ENCODE assay signal across 19 mouse cellular contexts in genomic region chr7:89416027-89416426, GRCm38 (mm10). TPM values are rescaled to one million over a fixed set of nuclear protein-coding genes. Genes with fewer than 3 reads are reported as not detected.
A peak's percentile ranks its signal among the peaks of the same experiment; 100 is the strongest.
DNase-seq lines count a peak whose midpoint lies in the region; ATAC-seq lines count a peak whose summit lies in the region.
"Had no signal": no experiment of that assay in that cellular context is flagged by ENCODE, and none has a peak within 500 bp of the region (broad histone marks: within the 10 kb centered on the region; RNA-seq: fewer than 3 reads in every experiment).

No protein-coding gene starts in this region.

- no peaks in the 10 kb centered on the region for H3K27me3 ChIP-seq in embryonic facial prominence, embryonic 14.5 days (replicated peaks; ENCODE audit: control insufficient read depth, insufficient read depth, low read length)
- H3K27me3 ChIP-seq in embryonic facial prominence, embryonic 10.5 days (replicated peaks; ENCODE audit: low read depth, poor library complexity, severe bottlenecking), result no peaks in the 10 kb centered on the region
- H3K27me3 ChIP-seq in kidney, embryonic 16.5 days (ENCODE audit: insufficient read depth, low read length), result no peaks in the 10 kb centered on the region
- H3K27me3 ChIP-seq: CH12.LX; forebrain, embryonic 15.5 days; hindbrain, embryonic 12.5 days had no signal

- H3K4me2 ChIP-seq in embryonic facial prominence, embryonic 14.5 days (ENCODE audit: low read depth, low read length), result no peak overlapping the region
- no peak overlapping the region for H3K4me2 ChIP-seq in kidney, embryonic 16.5 days (replicated peaks; ENCODE audit: low read depth, low read length)
- H3K4me2 ChIP-seq: forebrain, embryonic 15.5 days; hindbrain, embryonic 12.5 days had no signal

- no peaks in the 10 kb centered on the region for H3K36me3 ChIP-seq in embryonic facial prominence, embryonic 14.5 days (ENCODE audit: control insufficient read depth, insufficient read depth, low read length)
- H3K36me3 ChIP-seq in embryonic facial prominence, embryonic 10.5 days (replicated peaks), result peaks cover 21% of the 10 kb centered on the region
- H3K36me3 ChIP-seq in kidney, embryonic 16.5 days (ENCODE audit: insufficient read depth, low read length), result peaks cover 12% of the 10 kb centered on the region
- H3K36me3 ChIP-seq: forebrain, embryonic 15.5 days; hindbrain, embryonic 12.5 days had no signal

- intact Hi-C loops in left cerebral cortex, postnatal 4 days (cut with DNase I), result loop anchor here (2.0 to 10.0 kb wide), 2 partner anchors 327 to 1831 kb away; partner anchors contain the start of gene Grm5

- 0 out of 2 replicates have a peak, but pooled peaks have one; percentile 6 for ATAC-seq in embryonic facial prominence, embryonic 14.5 days (ENCODE audit: low read depth)
- ATAC-seq in kidney, embryonic 16.5 days (ENCODE audit: low FRiP score, low TSS enrichment), result peak; percentile 47
- ATAC-seq: forebrain, embryonic 15.5 days; inflammation-experienced regulatory T-cells, adult 6 months; midbrain, embryonic 16.5 days had no signal

- H3K4me1 ChIP-seq in embryonic facial prominence, embryonic 14.5 days (ENCODE audit: control insufficient read depth, insufficient read depth, low read length), result no peaks in the 10 kb centered on the region
- H3K4me1 ChIP-seq in embryonic facial prominence, embryonic 10.5 days, result peaks cover 44% of the 10 kb centered on the region
- H3K4me1 ChIP-seq in kidney, embryonic 16.5 days (ENCODE audit: insufficient read depth, low read length), result peaks cover 56% of the 10 kb centered on the region
- peaks cover 24% of the 10 kb centered on the region for H3K4me1 ChIP-seq in brown adipose tissue, adult 24 weeks (ENCODE audit: control insufficient read depth, insufficient read depth, insufficient read length, low read length)
- H3K4me1 ChIP-seq: hindbrain, embryonic 12.5 days had no signal

- no peak for DNase-seq in embryonic facial prominence, embryonic 14.5 days (ENCODE audit: low spot score)
- no peak for DNase-seq in embryonic facial prominence, embryonic 10.5 days (ENCODE audit: low spot score)
- no peak for DNase-seq in kidney, postnatal 25 days
- DNase-seq in 3T3-L1 (ENCODE audit: low read depth, low spot score), result peak; percentile 66
- DNase-seq in left cerebral cortex, postnatal 4 days, result no peak
- DNase-seq in spleen, postnatal 10 days (ENCODE audit: low spot score in 2 of 2), result no peak
- DNase-seq: cerebellum, postnatal 10 days; embryo, embryonic 11 days; heart, adult 18-20 months had no signal

- no peak overlapping the region for H3K4me3 ChIP-seq in embryonic facial prominence, embryonic 14.5 days (ENCODE audit: low read depth, low read length)
- no peak overlapping the region for H3K4me3 ChIP-seq in embryonic facial prominence, embryonic 10.5 days
- H3K4me3 ChIP-seq in kidney, embryonic 16.5 days (ENCODE audit: low read length), result no peak overlapping the region
- no peak overlapping the region for H3K4me3 ChIP-seq in brown adipose tissue, adult 24 weeks (ENCODE audit: insufficient read depth, low read depth, low read length)
- H3K4me3 ChIP-seq: forebrain, embryonic 15.5 days; hindbrain, embryonic 12.5 days; limb, embryonic 10.5 days; megakaryocyte, embryonic 14.5 days had no signal

- WGBS in embryonic facial prominence, embryonic 14.5 days, result 63% methylated on average over 4 of the region's 4 CpGs
- WGBS in embryonic facial prominence, embryonic 10.5 days, result 75% methylated on average over 4 of the region's 4 CpGs
- WGBS in kidney, embryonic 16.5 days, result 65% methylated on average over 4 of the region's 4 CpGs

- H3K9ac ChIP-seq in embryonic facial prominence, embryonic 14.5 days (ENCODE audit: low read depth, low read length), result no peak overlapping the region
- H3K9ac ChIP-seq in kidney, embryonic 16.5 days (replicated peaks; ENCODE audit: low read length), result no peak overlapping the region
- H3K9ac ChIP-seq: forebrain, embryonic 15.5 days; hindbrain, embryonic 12.5 days; liver, embryonic 14.5 days had no signal

- H3K27ac ChIP-seq in embryonic facial prominence, embryonic 14.5 days (replicated peaks; ENCODE audit: low read depth, low read length), result no peak overlapping the region
- H3K27ac ChIP-seq in embryonic facial prominence, embryonic 10.5 days (replicated peaks), result no peak overlapping the region
- H3K27ac ChIP-seq in kidney, embryonic 16.5 days (ENCODE audit: low read length), result peak overlapping the region; percentile 73
- peak overlapping the region; percentile 66 for H3K27ac ChIP-seq in brown adipose tissue, adult 24 weeks (replicated peaks; ENCODE audit: low read depth, low read length)
- H3K27ac ChIP-seq: forebrain, embryonic 15.5 days; hindbrain, embryonic 12.5 days; limb, embryonic 10.5 days; liver, embryonic 14.5 days had no signal

- H3K9me3 ChIP-seq in embryonic facial prominence, embryonic 14.5 days (ENCODE audit: control insufficient read depth, low read length), result no peaks in the 10 kb centered on the region
- no peaks in the 10 kb centered on the region for H3K9me3 ChIP-seq in embryonic facial prominence, embryonic 10.5 days
- H3K9me3 ChIP-seq in kidney, embryonic 16.5 days (ENCODE audit: low read length), result no peaks in the 10 kb centered on the region
- H3K9me3 ChIP-seq: forebrain, embryonic 15.5 days; hindbrain, embryonic 12.5 days; limb, embryonic 10.5 days; megakaryocyte, embryonic 14.5 days had no signal

RNA-seq across cellular contexts. Expression of gene Fzd4, which starts 11.9 kb away (rescaled TPM):
- 20.2 and 21.8 TPM in 2 replicates for polyA plus RNA-seq in embryonic facial prominence, embryonic 14.5 days (2014; fragmentation: Nextera tagmentation; extraction: Ambion mirVana)
- polyA plus RNA-seq in embryonic facial prominence, embryonic 10.5 days (2016; fragmentation: Nextera tagmentation; extraction: Ambion mirVana), result 10.2 and 11.5 TPM in 2 replicates
- 28.1 and 31.0 TPM in 2 replicates for polyA plus RNA-seq in kidney, embryonic 16.5 days (2015; fragmentation: Nextera tagmentation; extraction: Ambion mirVana)
- polyA plus RNA-seq in brown adipose tissue, adult 24 weeks (2012; ENCODE audit: insufficient read depth, insufficient read length, missing spikeins), result 57.1 and 88.8 TPM in 2 replicates
- total RNA-seq in left cerebral cortex, postnatal 4 days (2021), result 1 to 10 TPM; 4.9 to 5.1 TPM
- polyA plus RNA-seq: inflammation-experienced regulatory T-cells, adult 6 months had no signal

RNA-seq across cellular contexts. Expression of gene Tmem135, which starts 12.0 kb away (rescaled TPM):
- 18.8 and 21.4 TPM in 2 replicates for polyA plus RNA-seq in embryonic facial prominence, embryonic 14.5 days (2014; fragmentation: Nextera tagmentation; extraction: Ambion mirVana)
- 15.8 and 18.0 TPM in 2 replicates for polyA plus RNA-seq in embryonic facial prominence, embryonic 10.5 days (2016; fragmentation: Nextera tagmentation; extraction: Ambion mirVana)
- polyA plus RNA-seq in kidney, embryonic 16.5 days (2015; fragmentation: Nextera tagmentation; extraction: Ambion mirVana), result 37.6 and 39.9 TPM in 2 replicates
- polyA plus RNA-seq in brown adipose tissue, adult 24 weeks (2012; ENCODE audit: insufficient read depth, insufficient read length, missing spikeins), result 128 and 134 TPM in 2 replicates
- total RNA-seq in left cerebral cortex, postnatal 4 days (2021), result 10 to 100 TPM; 49.4 to 54.6 TPM

Comparison
In these comparisons a context has a peak if more than half of its experiments do, and no peak if none do; other contexts are left out.
1. H3K27ac ChIP-seq: peak in kidney, embryonic 16.5 days (single experiment) and brown adipose tissue, adult 24 weeks (single experiment); none in embryonic facial prominence, embryonic 14.5 days (single experiment) and embryonic facial prominence, embryonic 10.5 days (single experiment).